Mouse (Mus musculus): ENCODE measurements around the gene Zc2hc1c. TPM values are rescaled to one million over a fixed set of nuclear protein-coding genes. Genes with fewer than 3 reads are reported as not detected.
A peak's percentile ranks its signal among the peaks of the same experiment; 100 is the strongest.

The Zc2hc1c gene
- polyA plus RNA-seq (2016; fragmentation: Nextera tagmentation; extraction: Ambion mirVana), result 0.81 and 0.96 TPM in 2 replicates

DNA sequence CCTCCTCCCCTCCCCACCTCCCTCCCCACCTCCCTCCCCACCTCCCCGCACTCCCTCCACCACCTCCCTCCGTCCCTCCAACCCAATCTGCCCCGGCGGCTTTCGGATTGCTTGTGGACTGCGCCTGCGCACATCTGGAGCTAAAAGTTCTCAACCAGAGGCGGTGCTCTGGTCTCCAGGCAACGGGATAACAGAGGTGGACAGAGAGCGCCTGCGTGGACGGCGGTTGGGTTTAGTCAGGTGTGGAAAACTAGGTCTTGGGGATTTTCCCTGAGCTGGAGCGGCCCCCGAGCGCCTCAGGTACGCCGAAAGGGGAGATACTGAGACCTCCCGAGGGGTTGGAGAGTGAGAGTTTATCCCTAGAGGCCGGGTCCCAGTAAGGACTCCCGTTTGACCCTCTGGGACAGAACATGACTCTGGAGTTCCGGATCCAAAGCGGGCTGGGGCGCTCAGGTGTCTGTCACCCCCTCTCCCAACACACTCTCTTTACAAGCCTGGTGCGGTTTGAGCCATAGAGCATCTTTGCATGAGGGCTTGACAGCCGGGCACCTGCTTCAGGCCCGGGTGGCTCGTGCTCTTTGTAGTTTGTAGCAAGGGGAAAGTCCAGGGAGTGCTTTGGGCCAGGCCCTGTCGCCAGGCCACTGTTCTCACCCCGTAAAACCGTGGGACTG is at the start of gene Zc2hc1c:
Zc2hc1c (plus strand) TSS at position 106 of the 671 bp plus-strand sequence.
- no peaks in the 10 kb centered on the region for H3K36me3 ChIP-seq
- H3K4me2 ChIP-seq, result peak within 1 kb of the TSS; percentile 79
- WGBS, result 3% methylated on average over 29 of the region's 31 CpGs
- 0 out of 2 replicates have a peak, but pooled peaks cover 3% of the 10 kb centered on the region for H3K9me3 ChIP-seq (replicated peaks)
- H3K4me1 ChIP-seq (replicated peaks), result peaks cover 18% of the 10 kb centered on the region
- peaks cover 14% of the 10 kb centered on the region for H3K27me3 ChIP-seq (replicated peaks)
- peak within 1 kb of the TSS; percentile 72 for H3K4me3 ChIP-seq
- ATAC-seq (ENCODE audit: insufficient number of reproducible peaks, low FRiP score), result peak; percentile 87
- H3K9ac ChIP-seq, result peak within 1 kb of the TSS; percentile 79
- peak within 1 kb of the TSS; percentile 54; the same call in 1 of the 2 replicates for H3K27ac ChIP-seq (ENCODE audit: poor library complexity, severe bottlenecking)

DNA sequence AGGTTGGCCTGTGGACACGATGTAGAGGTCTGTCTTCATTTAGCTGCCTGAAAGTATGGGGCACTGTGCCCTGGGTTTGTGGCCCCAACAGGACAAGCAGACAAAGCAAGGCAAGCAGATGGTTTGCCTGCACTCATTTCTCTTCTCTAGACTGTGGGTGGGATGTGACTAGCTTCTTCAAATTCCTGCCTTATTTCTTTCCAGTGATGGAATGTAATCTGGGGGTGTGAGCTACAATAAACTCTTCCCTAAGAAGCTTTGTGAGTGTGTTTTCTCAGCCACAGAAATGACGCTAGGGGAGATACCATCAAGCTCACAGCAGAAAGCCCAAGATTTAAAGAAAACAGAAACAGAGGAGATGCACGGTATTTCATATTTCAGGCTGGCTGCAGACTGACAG is 36.3 kb upstream of the Zc2hc1c start:
- 77% methylated on average over 3 of the region's 3 CpGs for WGBS

DNA sequence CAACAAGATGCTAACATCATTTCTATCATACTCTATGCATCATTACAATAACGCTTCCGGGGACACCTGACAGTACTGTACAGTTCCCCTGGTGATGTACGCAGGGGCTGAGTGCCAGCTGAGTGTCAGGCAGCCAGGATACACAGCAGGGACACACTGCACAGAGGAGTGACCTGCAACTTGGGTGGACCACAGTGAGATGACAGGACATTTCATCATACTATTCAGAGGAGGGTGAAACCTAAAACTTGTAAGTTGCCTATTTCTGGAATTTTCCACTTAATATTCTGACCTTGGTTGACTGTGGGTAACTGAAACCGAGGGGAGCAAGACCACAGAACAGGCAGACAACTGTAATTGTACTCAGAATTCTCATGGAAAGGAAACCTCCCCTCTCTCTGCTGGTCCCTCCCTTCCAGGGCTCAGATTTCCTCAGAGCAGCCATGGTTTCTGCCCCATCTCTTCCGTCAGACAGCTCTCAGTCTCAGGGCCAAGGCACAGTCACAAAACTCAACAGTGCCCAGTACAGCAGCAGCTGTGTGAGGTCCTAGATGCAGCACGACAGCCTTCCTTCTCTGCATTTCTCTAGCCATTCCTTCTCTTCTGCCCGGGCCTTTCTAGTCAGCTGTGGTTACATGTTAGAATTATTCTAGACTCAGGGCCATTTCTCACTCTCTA is 32.2 kb upstream of the Zc2hc1c start:
- Histone ChIP-seq H3K9me3 (replicated peaks) (no peaks in the 10 kb centered on the region), H3K9ac (no peak overlapping the region), H3K4me3 (no peak overlapping the region), H3K4me1 (replicated peaks) (peaks cover 3% of the 10 kb centered on the region; the same call in 1 of the 2 replicates), H3K4me2 (no peak overlapping the region), H3K27ac (ENCODE audit: poor library complexity, severe bottlenecking) (peak overlapping the region; percentile 52), H3K36me3 (peaks cover 9% of the 10 kb centered on the region; the same call in 1 of the 2 replicates), H3K27me3 (replicated peaks) (no peaks in the 10 kb centered on the region)
- WGBS, result 63% methylated on average over 7 of the region's 7 CpGs
- peak; percentile 64; the same call in 1 of the 2 replicates for ATAC-seq (ENCODE audit: insufficient number of reproducible peaks, low FRiP score)

More for the DNA sequence above, 36.3 kb upstream of the Zc2hc1c start:
- Histone ChIP-seq H3K9ac (no peak overlapping the region), H3K4me3 (no peak overlapping the region), H3K4me2 (no peak overlapping the region), H3K27me3 (replicated peaks) (no peaks in the 10 kb centered on the region), H3K27ac (ENCODE audit: poor library complexity, severe bottlenecking) (no peak overlapping the region), H3K4me1 (replicated peaks) (peaks cover 3% of the 10 kb centered on the region; the same call in 1 of the 2 replicates), H3K36me3 (peaks cover 21% of the 10 kb centered on the region), H3K9me3 (replicated peaks) (peaks cover 4% of the 10 kb centered on the region; the same call in 1 of the 2 replicates)
- ATAC-seq (ENCODE audit: insufficient number of reproducible peaks, low FRiP score), result no peak

DNA sequence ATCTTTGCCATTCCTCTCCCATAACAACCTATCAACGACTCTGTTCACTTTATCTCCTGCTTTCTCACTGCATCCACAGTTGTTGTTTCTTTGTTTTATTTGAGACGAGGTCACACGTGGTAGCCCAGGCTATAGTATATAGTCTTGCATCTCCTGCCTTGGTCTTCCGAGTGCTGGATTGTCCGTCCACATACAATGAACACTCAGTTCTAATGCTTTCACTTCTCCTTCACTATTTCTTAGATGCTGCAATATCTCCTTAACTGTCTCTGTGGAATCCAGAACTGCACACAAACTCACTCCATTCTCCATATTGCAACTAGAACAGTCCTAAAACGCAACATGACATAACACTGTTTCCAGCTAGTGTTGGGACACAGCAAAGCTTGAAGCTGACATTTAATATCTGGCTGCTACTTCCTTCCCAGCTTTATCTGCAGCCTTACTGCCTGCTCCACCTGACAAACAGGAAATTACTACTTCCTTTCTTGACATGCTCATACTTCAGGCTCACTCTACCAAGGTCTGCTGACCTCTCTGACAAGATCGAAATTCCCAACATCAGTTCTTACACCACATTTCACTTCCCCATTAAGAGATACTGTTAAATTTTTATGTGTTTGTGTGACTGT is 31.3 kb upstream of the Zc2hc1c start:
- no peak overlapping the region for H3K4me3 ChIP-seq
- peak; percentile 66 for ATAC-seq (ENCODE audit: insufficient number of reproducible peaks, low FRiP score)

GRCm38 (mm10) chr12:85262489-85262888 is 25.9 kb upstream of the Zc2hc1c start:
- peaks cover 9% of the 10 kb centered on the region; the same call in 1 of the 2 replicates for H3K4me1 ChIP-seq (replicated peaks)
- H3K27ac ChIP-seq (ENCODE audit: poor library complexity, severe bottlenecking), result no peak overlapping the region
- no peak for ATAC-seq (ENCODE audit: insufficient number of reproducible peaks, low FRiP score)

More for the DNA sequence above, 31.3 kb upstream of the Zc2hc1c start:
- H3K36me3 ChIP-seq, result peaks cover 12% of the 10 kb centered on the region; the same call in 1 of the 2 replicates
- WGBS, result 53% methylated on average over 7 of the region's 7 CpGs
- peaks cover 3% of the 10 kb centered on the region; the same call in 1 of the 2 replicates for H3K4me1 ChIP-seq (replicated peaks)
- H3K27ac ChIP-seq (ENCODE audit: poor library complexity, severe bottlenecking), result peak overlapping the region; percentile 52; the same call in 1 of the 2 replicates
- no peaks in the 10 kb centered on the region for H3K9me3 ChIP-seq (replicated peaks)
- H3K27me3 ChIP-seq (replicated peaks), result no peaks in the 10 kb centered on the region
- no peak overlapping the region for H3K9ac ChIP-seq
- no peak overlapping the region for H3K4me2 ChIP-seq

GRCm38 (mm10) chr12:85263190-85263589 is 25.2 kb upstream of the Zc2hc1c start:
- no peaks in the 10 kb centered on the region for H3K27me3 ChIP-seq (replicated peaks)
- H3K4me1 ChIP-seq (replicated peaks), result peaks cover 9% of the 10 kb centered on the region; the same call in 1 of the 2 replicates
- H3K9me3 ChIP-seq (replicated peaks), result no peaks in the 10 kb centered on the region
- WGBS, result 73% methylated on average over 5 of the region's 5 CpGs
- H3K27ac ChIP-seq (ENCODE audit: poor library complexity, severe bottlenecking), result no peak overlapping the region
- H3K4me2 ChIP-seq, result no peak overlapping the region
- H3K36me3 ChIP-seq, result peaks cover 14% of the 10 kb centered on the region; the same call in 1 of the 2 replicates
- no peak for ATAC-seq (ENCODE audit: insufficient number of reproducible peaks, low FRiP score)
- H3K4me3 ChIP-seq, result no peak overlapping the region
- H3K9ac ChIP-seq, result no peak overlapping the region

More at GRCm38 (mm10) chr12:85262489-85262888, 25.9 kb upstream of the Zc2hc1c start:
- Histone ChIP-seq H3K4me2 (no peak overlapping the region), H3K9me3 (replicated peaks) (no peaks in the 10 kb centered on the region), H3K27me3 (replicated peaks) (no peaks in the 10 kb centered on the region), H3K9ac (no peak overlapping the region), H3K4me3 (no peak overlapping the region), H3K36me3 (peaks cover 14% of the 10 kb centered on the region; the same call in 1 of the 2 replicates)
- WGBS, result 62% methylated on average over 10 of the region's 10 CpGs

DNA sequence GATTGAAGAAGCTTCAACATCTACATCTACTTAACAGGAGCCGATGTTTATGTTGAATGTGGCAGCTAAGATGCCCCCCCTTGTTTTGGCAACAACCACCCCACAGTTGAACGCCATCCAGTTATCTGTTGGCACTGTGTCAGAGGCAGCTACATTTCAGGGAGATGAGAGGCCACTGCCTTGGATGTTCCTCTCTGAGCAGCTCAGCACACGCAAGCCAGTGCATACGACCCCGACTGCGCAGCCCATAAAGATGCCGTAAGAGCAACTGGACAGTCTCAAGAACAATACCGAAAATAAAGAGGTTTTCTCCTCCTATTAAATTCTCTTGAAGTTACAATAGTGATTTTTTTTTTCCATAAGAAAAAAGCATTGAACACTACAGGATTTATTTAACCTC is 23.9 kb upstream of the Zc2hc1c start:
- Histone ChIP-seq H3K27ac (ENCODE audit: poor library complexity, severe bottlenecking) (no peak overlapping the region), H3K4me1 (replicated peaks) (peaks cover 9% of the 10 kb centered on the region; the same call in 1 of the 2 replicates), H3K4me3 (no peak overlapping the region), H3K4me2 (no peak overlapping the region), H3K36me3 (peaks cover 8% of the 10 kb centered on the region; the same call in 1 of the 2 replicates), H3K9me3 (replicated peaks) (no peaks in the 10 kb centered on the region), H3K27me3 (replicated peaks) (no peaks in the 10 kb centered on the region), H3K9ac (no peak overlapping the region)
- 80% methylated on average over 8 of the region's 8 CpGs for WGBS
- ATAC-seq (ENCODE audit: insufficient number of reproducible peaks, low FRiP score), result no peak

DNA sequence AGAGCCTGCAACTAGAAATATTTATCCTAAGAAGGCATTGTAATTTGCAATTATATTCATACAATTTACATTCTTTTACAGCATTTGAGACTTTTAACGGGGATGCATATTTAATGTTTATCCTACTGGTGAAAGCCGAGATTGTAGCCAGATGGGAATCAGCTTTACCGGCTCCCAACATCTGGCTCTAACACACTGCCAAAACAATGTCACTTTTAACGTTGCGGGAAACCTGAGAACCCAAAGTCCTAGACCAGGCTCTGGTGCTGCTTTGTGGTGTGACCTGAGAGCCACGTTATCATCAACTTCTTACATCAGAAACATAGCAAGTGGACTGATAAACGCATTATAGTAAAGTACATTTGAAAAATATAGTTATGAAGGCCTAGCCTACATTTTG is 23.5 kb upstream of the Zc2hc1c start:
- Histone ChIP-seq H3K9me3 (replicated peaks) (no peaks in the 10 kb centered on the region), H3K4me2 (no peak overlapping the region), H3K4me3 (no peak overlapping the region), H3K27ac (ENCODE audit: poor library complexity, severe bottlenecking) (no peak overlapping the region), H3K27me3 (replicated peaks) (no peaks in the 10 kb centered on the region), H3K9ac (no peak overlapping the region), H3K36me3 (peaks cover 8% of the 10 kb centered on the region; the same call in 1 of the 2 replicates), H3K4me1 (replicated peaks) (peaks cover 9% of the 10 kb centered on the region; the same call in 1 of the 2 replicates)
- no peak for ATAC-seq (ENCODE audit: insufficient number of reproducible peaks, low FRiP score)
- 47% methylated on average over 7 of the region's 7 CpGs for WGBS

DNA sequence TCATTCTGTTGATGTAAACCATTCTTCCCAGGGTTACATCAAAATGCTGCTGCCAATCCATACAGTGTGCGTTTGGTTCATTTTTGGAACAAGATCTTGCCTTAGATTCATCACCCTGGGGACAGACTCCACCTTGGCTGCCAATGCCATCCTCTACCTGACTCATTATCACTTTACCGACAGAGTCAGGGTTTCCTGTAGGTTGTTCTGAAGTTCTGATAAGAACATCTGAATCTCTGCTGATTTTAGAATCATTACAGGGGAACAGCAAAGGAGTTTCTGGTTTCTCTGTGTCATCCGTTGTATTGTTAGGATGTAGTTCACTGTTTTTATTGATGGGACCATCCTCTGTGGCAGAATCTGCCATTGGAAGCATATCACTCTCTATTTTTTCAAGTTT is 22.1 kb upstream of the Zc2hc1c start:
- WGBS, result 82% methylated on average over 3 of the region's 3 CpGs
- H3K4me2 ChIP-seq, result no peak overlapping the region
- H3K27me3 ChIP-seq (replicated peaks), result no peaks in the 10 kb centered on the region
- no peak overlapping the region for H3K27ac ChIP-seq (ENCODE audit: poor library complexity, severe bottlenecking)
- H3K4me3 ChIP-seq, result no peak overlapping the region
- no peak for ATAC-seq (ENCODE audit: insufficient number of reproducible peaks, low FRiP score)
- H3K9me3 ChIP-seq (replicated peaks), result no peaks in the 10 kb centered on the region
- H3K4me1 ChIP-seq (replicated peaks), result peaks cover 9% of the 10 kb centered on the region; the same call in 1 of the 2 replicates
- H3K36me3 ChIP-seq, result peaks cover 5% of the 10 kb centered on the region; the same call in 1 of the 2 replicates
- no peak overlapping the region for H3K9ac ChIP-seq

DNA sequence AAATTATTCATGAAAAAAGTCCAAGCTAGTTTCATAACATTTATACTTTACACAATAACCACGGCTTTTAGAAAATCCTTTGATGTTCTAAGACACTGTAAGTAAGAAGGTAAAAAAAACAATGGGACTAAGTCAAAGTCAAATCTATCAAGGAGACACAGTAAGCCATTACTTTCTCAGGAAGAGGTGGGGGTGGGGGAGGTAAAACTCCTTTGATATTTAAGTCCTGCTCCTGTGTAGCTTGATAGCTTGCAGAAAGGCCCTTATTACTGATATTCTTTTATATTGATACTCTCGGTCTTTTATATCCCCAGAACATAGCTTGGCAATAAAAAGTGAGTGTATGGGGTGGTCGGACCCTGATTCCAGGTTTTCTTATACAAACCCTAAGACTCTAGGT is 18.6 kb upstream of the Zc2hc1c start:
- Histone ChIP-seq H3K9ac (peak overlapping the region; percentile 54), H3K36me3 (peaks cover 4% of the 10 kb centered on the region; the same call in 1 of the 2 replicates), H3K4me1 (replicated peaks) (0 out of 2 replicates have a peak, but pooled peaks cover 5% of the 10 kb centered on the region), H3K4me3 (peak overlapping the region; percentile 58), H3K27ac (ENCODE audit: poor library complexity, severe bottlenecking) (peak overlapping the region; percentile 19; the same call in 1 of the 2 replicates), H3K27me3 (replicated peaks) (no peaks in the 10 kb centered on the region), H3K9me3 (replicated peaks) (no peaks in the 10 kb centered on the region), H3K4me2 (peak overlapping the region; percentile 69)
- WGBS, result 50% methylated on average over 3 of the region's 3 CpGs
- ATAC-seq (ENCODE audit: insufficient number of reproducible peaks, low FRiP score), result no peak; the same call in 1 of the 2 replicates

All from heart, embryonic 12.5 days (tissue).